Mouse (Mus musculus): Measurements from ENCODE around the gene Slc4a10. TPM values are rescaled to one million over a fixed set of nuclear protein-coding genes. Genes with fewer than 3 reads are reported as not detected.

Slc4a10 gene
- polyA plus RNA-seq, 1 experiment = not detected

DNA sequence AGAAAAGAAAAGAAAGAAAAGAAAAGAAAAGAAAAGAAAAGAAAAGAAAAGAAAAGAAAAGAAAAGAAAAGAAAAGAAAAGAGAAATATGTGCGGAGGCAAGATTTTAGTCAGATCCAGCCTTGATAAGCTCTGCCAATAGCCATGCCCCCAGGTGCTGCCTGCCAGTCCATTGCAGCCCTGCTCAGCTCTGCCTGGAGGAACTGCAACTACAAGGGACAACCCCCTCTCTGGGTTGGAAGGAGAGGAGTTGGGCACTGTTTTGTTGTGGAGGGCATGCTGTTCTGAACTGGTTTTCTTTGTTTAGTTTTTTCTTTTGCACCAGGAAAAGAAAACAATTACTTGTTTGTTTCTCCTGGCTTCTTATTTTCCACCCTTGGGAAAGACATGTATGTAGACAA, 54.3 kb downstream of the Slc4a10 start:
- Histone ChIP-seq H3K4me3 (replicated peaks) (no peak overlapping the region), H3K36me3 (ENCODE audit: control insufficient read depth) (no peaks in the 10 kb centered on the region), H3K27me3 (ENCODE audit: control insufficient read depth) (no peaks in the 10 kb centered on the region), H3K9me3 (ENCODE audit: control insufficient read depth, low read length) (no peaks in the 10 kb centered on the region), H3K4me1 (ENCODE audit: control insufficient read depth) (no peaks in the 10 kb centered on the region)
- TF ChIP-seq TAL1 (IDR thresholded peaks at IDR 0.05; ENCODE audit: low read length) = no peak
- no peak for TF ChIP-seq GATA1 (IDR thresholded peaks at IDR 0.05; ENCODE audit: low read length)

DNA sequence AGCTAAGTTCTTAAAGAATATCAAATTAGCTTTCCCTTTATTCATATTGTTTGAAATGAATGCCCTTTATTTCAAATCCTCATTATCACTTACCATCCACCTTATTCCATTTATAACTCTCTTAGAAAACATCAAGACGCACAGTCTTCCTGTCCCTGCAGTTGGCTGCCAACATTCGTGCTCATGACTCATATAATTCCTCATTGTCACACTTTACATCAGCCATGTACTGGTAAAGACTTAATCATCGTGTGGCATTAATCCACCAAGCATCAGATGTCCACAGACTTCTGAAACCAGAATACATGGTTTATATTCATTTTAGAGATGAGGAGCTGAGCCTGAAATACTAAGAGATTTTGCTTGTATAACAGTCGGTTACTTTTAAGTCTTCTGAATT, 69.1 kb downstream of the Slc4a10 start:
- H3K27me3 ChIP-seq (ENCODE audit: control insufficient read depth) = no peaks in the 10 kb centered on the region
- no peaks in the 10 kb centered on the region for H3K4me1 ChIP-seq (ENCODE audit: control insufficient read depth)
- H3K9me3 ChIP-seq (ENCODE audit: control insufficient read depth, low read length) = no peaks in the 10 kb centered on the region
- no peak for TF ChIP-seq GATA1 (IDR thresholded peaks at IDR 0.05; ENCODE audit: low read length)
- TF ChIP-seq TAL1 (IDR thresholded peaks at IDR 0.05; ENCODE audit: low read length) = no peak
- H3K36me3 ChIP-seq (ENCODE audit: control insufficient read depth) = no peaks in the 10 kb centered on the region
- no peak overlapping the region for H3K4me3 ChIP-seq (replicated peaks)

DNA sequence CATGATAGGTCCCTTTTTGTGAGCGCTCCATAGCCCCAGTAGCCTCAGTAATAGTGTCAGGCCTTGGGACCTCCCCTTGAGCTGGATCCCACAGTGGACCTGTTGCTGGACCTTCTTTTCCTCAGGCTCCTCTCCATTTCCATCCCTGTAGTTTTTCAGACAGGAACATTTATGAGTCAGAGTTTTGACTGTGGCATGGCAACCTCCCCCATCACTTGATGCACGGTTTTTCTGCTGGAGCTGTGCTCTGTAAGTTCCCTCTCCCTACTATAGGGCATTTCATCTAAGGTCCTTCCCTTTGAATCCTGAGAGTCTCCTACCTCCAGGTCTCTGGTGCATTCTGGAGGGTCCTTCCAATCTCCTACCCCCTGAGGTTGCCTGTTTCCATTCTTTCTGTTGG, 83.7 kb downstream of the Slc4a10 start:
- TF ChIP-seq GATA1 (IDR thresholded peaks at IDR 0.05; ENCODE audit: low read length) (no peak), TAL1 (IDR thresholded peaks at IDR 0.05; ENCODE audit: low read length) (no peak)
- Histone ChIP-seq H3K4me3 (replicated peaks) (no peak overlapping the region), H3K36me3 (ENCODE audit: control insufficient read depth) (no peaks in the 10 kb centered on the region), H3K27me3 (ENCODE audit: control insufficient read depth) (no peaks in the 10 kb centered on the region), H3K4me1 (ENCODE audit: control insufficient read depth) (no peaks in the 10 kb centered on the region), H3K9me3 (ENCODE audit: control insufficient read depth, low read length) (no peaks in the 10 kb centered on the region)

DNA sequence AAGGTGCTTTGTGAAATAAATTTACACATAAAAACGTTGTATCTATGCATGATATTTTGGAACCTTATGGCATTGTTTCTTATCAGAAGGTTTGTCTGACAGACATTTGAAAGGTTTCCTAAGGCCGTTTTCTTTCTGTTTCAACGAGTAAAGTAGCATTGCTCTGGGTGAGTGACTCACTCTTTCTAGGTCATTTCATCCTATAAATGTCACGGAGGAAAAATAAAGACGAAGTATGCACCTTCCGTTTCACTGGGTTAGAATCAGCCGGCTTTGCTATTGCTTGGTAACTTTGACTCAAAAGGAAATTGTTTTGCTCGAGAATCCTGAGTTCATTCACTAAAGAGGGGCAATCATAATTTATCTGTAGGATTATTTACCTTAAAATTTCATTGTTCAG, 88.6 kb downstream of the Slc4a10 start:
- H3K9me3 ChIP-seq (ENCODE audit: control insufficient read depth, low read length) = no peaks in the 10 kb centered on the region
- TF ChIP-seq GATA1 (IDR thresholded peaks at IDR 0.05; ENCODE audit: low read length) (no peak), TAL1 (IDR thresholded peaks at IDR 0.05; ENCODE audit: low read length) (no peak)
- H3K4me1 ChIP-seq (ENCODE audit: control insufficient read depth) = no peaks in the 10 kb centered on the region
- H3K27me3 ChIP-seq (ENCODE audit: control insufficient read depth) = no peaks in the 10 kb centered on the region
- no peaks in the 10 kb centered on the region for H3K36me3 ChIP-seq (ENCODE audit: control insufficient read depth)
- H3K4me3 ChIP-seq (replicated peaks) = no peak overlapping the region

DNA sequence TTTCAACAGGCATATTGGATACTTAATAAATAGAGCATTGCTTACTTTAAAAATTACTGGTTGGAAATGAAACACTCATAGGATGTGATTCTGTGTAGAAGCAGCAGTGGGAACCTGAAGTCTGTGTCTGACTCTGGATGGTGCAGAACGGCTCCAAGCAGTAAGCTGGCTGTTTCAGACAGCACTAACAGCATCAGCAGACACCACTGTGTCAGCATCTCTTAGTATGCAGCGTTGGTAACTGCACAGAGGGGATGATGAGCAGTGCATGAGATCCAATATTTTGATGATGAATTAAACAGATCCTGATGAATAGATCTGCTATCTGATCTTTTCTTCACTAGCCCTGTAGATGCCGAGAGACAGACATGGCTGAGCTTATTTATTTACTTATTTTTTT, 101.4 kb downstream of the Slc4a10 start:
- no peaks in the 10 kb centered on the region for H3K27me3 ChIP-seq (ENCODE audit: control insufficient read depth)
- H3K36me3 ChIP-seq (ENCODE audit: control insufficient read depth) = no peaks in the 10 kb centered on the region
- TF ChIP-seq GATA1 (IDR thresholded peaks at IDR 0.05; ENCODE audit: low read length) = no peak
- TF ChIP-seq TAL1 (IDR thresholded peaks at IDR 0.05; ENCODE audit: low read length) = no peak
- no peaks in the 10 kb centered on the region for H3K9me3 ChIP-seq (ENCODE audit: control insufficient read depth, low read length)
- no peak overlapping the region for H3K4me3 ChIP-seq (replicated peaks)
- H3K4me1 ChIP-seq (ENCODE audit: control insufficient read depth) = no peaks in the 10 kb centered on the region

DNA sequence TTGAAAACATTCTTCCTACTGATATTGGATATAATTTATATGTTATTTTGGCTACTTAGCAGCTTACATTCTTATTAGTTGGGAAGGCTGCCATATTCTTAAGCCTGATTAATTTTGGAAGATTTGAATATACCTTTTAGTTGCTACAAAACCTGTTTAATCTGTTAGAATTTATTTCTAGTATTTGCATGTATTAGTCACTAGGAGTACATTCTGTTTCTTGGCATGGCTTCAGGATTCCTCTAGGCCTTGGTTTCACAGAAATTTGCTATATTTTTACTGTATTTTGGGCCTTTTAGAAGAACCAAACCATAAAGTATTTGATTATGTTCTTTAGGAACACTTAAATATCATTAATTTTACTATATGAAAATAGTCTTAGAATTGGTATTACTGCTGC, 103.2 kb downstream of the Slc4a10 start:
- Histone ChIP-seq H3K4me1 (ENCODE audit: control insufficient read depth) (no peaks in the 10 kb centered on the region), H3K27me3 (ENCODE audit: control insufficient read depth) (no peaks in the 10 kb centered on the region), H3K4me3 (replicated peaks) (no peak overlapping the region), H3K36me3 (ENCODE audit: control insufficient read depth) (no peaks in the 10 kb centered on the region), H3K9me3 (ENCODE audit: control insufficient read depth, low read length) (no peaks in the 10 kb centered on the region)
- TF ChIP-seq TAL1 (IDR thresholded peaks at IDR 0.05; ENCODE audit: low read length) = no peak
- TF ChIP-seq GATA1 (IDR thresholded peaks at IDR 0.05; ENCODE audit: low read length) = no peak

DNA sequence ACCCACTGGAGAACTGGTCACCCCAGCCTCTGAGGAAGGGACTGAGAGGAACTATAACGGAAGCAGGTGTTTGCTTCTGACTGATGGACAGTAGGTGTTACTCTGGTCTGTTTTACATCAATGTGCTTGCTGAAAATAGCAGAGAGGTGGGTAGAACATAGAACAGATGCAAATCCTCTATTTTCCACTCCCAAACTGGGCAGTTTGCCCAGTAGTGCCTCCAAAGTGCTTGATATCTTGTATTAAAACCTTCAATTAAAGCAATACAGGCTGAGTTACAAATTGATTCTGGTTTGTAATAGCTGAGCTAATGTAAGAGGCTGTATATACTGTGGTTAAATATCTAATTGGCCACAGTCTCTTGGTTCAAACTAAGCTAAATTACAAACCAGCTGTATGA, 104.6 kb downstream of the Slc4a10 start:
- Histone ChIP-seq H3K27me3 (ENCODE audit: control insufficient read depth) (no peaks in the 10 kb centered on the region), H3K4me3 (replicated peaks) (no peak overlapping the region), H3K36me3 (ENCODE audit: control insufficient read depth) (no peaks in the 10 kb centered on the region), H3K4me1 (ENCODE audit: control insufficient read depth) (no peaks in the 10 kb centered on the region), H3K9me3 (ENCODE audit: control insufficient read depth, low read length) (no peaks in the 10 kb centered on the region)
- TF ChIP-seq TAL1 (IDR thresholded peaks at IDR 0.05; ENCODE audit: low read length) (no peak), GATA1 (IDR thresholded peaks at IDR 0.05; ENCODE audit: low read length) (no peak)

DNA sequence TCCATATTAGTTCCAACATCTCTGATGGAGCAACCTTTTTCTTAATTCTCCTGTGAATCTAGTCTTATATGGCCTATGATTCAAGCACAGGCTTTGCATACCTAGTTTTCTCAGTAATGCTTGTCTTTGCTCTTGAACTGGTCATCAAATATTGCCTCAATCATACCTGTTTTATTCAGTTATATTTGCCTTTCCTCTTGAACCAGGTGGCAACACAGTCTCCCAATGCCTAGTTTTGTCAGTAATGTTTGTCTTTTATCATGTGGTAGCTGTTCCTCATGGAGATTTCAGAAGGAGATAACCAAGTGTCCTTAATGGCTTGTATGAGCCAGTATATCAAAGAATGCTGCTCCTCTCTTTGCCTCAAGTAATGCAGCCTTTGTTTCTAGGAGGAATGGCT, 163.8 kb downstream of the Slc4a10 start:
- Histone ChIP-seq H3K27me3 (ENCODE audit: control insufficient read depth) (no peaks in the 10 kb centered on the region), H3K4me1 (ENCODE audit: control insufficient read depth) (no peaks in the 10 kb centered on the region), H3K36me3 (ENCODE audit: control insufficient read depth) (no peaks in the 10 kb centered on the region), H3K4me3 (replicated peaks) (no peak overlapping the region), H3K9me3 (ENCODE audit: control insufficient read depth, low read length) (no peaks in the 10 kb centered on the region)
- TF ChIP-seq TAL1 (IDR thresholded peaks at IDR 0.05; ENCODE audit: low read length) (no peak), GATA1 (IDR thresholded peaks at IDR 0.05; ENCODE audit: low read length) (no peak)

DNA sequence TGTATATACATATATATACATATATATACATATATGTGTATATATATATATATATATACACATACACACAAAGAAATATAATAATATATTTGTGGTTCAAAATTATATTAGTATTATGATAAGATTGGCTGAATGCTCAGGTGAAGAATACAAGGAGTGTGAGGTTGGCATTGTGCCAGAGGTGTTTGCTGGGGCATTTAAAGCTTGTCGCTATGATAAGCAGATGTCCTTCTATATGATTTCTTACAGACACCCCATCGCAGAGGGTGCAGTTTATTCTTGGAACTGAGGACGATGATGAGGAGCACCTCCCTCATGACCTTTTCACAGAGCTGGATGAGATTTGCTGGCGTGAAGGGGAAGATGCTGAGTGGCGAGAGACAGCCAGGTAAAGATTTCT, 164.8 kb downstream of the Slc4a10 start:
- TF ChIP-seq TAL1 (IDR thresholded peaks at IDR 0.05; ENCODE audit: low read length) (no peak), GATA1 (IDR thresholded peaks at IDR 0.05; ENCODE audit: low read length) (no peak)
- H3K4me1 ChIP-seq (ENCODE audit: control insufficient read depth) = no peaks in the 10 kb centered on the region
- no peaks in the 10 kb centered on the region for H3K36me3 ChIP-seq (ENCODE audit: control insufficient read depth)
- H3K27me3 ChIP-seq (ENCODE audit: control insufficient read depth) = no peaks in the 10 kb centered on the region
- no peak overlapping the region for H3K4me3 ChIP-seq (replicated peaks)
- H3K9me3 ChIP-seq (ENCODE audit: control insufficient read depth, low read length) = no peaks in the 10 kb centered on the region

DNA sequence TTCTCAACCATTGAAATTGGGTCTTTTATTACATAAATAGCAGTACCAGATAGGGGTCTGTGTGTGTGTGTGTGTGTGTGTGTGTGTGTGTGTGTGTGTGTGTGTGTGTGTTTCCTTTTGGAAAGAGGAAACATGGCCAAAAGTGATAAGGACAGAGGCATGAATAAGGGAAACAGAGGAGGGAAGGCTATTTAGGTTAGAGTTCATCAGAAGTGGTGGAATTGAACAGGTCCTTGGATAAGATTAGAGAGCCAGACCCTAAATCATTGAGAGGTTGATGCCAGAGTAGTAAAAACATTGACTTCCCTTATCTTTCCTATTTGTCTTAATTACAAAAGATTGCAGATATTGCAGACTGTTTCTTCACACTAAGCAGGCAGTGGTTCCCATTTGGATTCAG, 181.3 kb downstream of the Slc4a10 start:
- TF ChIP-seq GATA1 (IDR thresholded peaks at IDR 0.05; ENCODE audit: low read length) (no peak), TAL1 (IDR thresholded peaks at IDR 0.05; ENCODE audit: low read length) (no peak)
- Histone ChIP-seq H3K4me3 (replicated peaks) (no peak overlapping the region), H3K9me3 (ENCODE audit: control insufficient read depth, low read length) (no peaks in the 10 kb centered on the region), H3K4me1 (ENCODE audit: control insufficient read depth) (no peaks in the 10 kb centered on the region), H3K27me3 (ENCODE audit: control insufficient read depth) (no peaks in the 10 kb centered on the region), H3K36me3 (ENCODE audit: control insufficient read depth) (no peaks in the 10 kb centered on the region)
